Mouse (Mus musculus): ENCODE measurements around the gene Tenm2. TPM values are rescaled to one million over a fixed set of nuclear protein-coding genes. Genes with fewer than 3 reads are reported as not detected.

The Tenm2 gene
- polyA plus RNA-seq, 1 experiment, result 0.13 TPM

DNA sequence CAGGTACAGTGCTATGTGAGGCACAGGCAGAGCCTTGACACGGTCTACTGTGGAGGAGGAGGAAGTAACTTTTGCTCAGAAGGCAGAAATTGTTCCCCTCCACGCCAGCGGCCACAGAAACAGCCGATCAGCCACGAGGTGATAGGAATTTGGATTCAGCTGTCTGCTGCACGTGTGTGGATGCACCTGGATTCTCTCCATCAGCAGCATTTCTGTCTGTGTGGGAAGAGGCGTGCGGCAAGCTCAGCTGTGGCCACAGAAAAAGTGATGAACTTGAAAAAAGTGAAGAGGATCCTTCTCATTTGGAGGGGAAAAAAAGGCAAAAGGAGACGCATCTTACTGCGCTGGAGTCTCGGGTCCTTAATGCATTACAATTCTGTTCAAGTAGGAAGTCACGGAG lies 1122.4 kb downstream of the Tenm2 start:
- Histone ChIP-seq H3K27me3 (ENCODE audit: control insufficient read depth, insufficient read depth, low read length) (no peaks in the 10 kb centered on the region), H3K36me3 (ENCODE audit: control insufficient read depth, insufficient read depth, low read length) (no peaks in the 10 kb centered on the region), H3K27ac (ENCODE audit: insufficient read depth, low read depth, low read length) (no peak overlapping the region), H3K4me3 (ENCODE audit: low read depth, low read length) (no peak overlapping the region), H3K4me1 (ENCODE audit: control insufficient read depth, insufficient read depth, insufficient read length, low read length) (no peaks in the 10 kb centered on the region)
- TF ChIP-seq POLR2A (IDR thresholded peaks at IDR 0.05; ENCODE audit: low read depth, low read length) (no peak), CTCF (IDR thresholded peaks at IDR 0.05; ENCODE audit: extremely low read depth, insufficient read length, insufficient replicate concordance, low read depth, low read length) (no peak)
- 72% methylated on average over 12 of the region's 12 CpGs for WGBS

DNA sequence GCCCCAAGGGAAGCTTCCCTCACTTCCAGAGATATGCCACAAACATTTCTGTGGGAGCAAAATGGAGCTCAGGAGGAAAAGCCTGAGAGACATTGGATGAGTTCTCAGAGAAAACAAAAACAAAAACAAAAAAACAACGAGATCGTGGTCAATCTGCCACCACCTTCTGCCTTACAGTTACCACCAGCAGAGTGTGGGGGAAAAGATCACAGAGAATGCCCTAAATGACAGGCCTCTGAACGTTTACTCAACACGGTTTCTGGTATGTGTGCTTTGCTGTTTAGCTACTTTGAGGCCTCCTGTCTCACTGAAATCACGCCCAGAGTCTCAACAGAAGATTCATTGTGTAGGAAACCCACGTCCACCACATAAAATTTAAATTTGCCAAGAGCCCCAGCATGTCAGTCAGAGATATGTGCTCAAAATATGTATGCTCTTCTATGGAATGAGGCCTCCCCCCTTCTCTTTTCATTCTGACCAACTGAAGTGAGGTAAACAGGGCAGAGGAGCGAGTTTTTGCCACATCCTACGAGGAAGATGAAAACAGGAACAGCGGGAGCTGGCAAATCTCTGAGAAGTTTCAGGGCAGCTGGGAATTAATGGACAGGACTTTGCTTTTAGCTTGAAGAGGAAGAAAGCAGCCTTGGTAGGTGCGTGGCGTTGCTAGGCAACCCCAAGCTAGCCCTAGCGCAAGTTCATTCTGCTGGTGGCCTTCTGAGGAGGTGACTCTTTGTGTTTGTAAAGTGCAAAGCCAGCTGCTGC lies 1126.6 kb downstream of the Tenm2 start:
- H3K4me1 ChIP-seq (ENCODE audit: control insufficient read depth, insufficient read depth, insufficient read length, low read length), result no peaks in the 10 kb centered on the region
- TF ChIP-seq POLR2A (IDR thresholded peaks at IDR 0.05; ENCODE audit: low read depth, low read length), result no peak
- no peak for TF ChIP-seq CTCF (IDR thresholded peaks at IDR 0.05; ENCODE audit: extremely low read depth, insufficient read length, insufficient replicate concordance, low read depth, low read length)
- no peaks in the 10 kb centered on the region for H3K27me3 ChIP-seq (ENCODE audit: control insufficient read depth, insufficient read depth, low read length)
- H3K27ac ChIP-seq (ENCODE audit: insufficient read depth, low read depth, low read length), result no peak overlapping the region
- no peaks in the 10 kb centered on the region for H3K36me3 ChIP-seq (ENCODE audit: control insufficient read depth, insufficient read depth, low read length)
- no peak overlapping the region for H3K4me3 ChIP-seq (ENCODE audit: low read depth, low read length)
- WGBS, result 21% methylated on average over 12 of the region's 12 CpGs

DNA sequence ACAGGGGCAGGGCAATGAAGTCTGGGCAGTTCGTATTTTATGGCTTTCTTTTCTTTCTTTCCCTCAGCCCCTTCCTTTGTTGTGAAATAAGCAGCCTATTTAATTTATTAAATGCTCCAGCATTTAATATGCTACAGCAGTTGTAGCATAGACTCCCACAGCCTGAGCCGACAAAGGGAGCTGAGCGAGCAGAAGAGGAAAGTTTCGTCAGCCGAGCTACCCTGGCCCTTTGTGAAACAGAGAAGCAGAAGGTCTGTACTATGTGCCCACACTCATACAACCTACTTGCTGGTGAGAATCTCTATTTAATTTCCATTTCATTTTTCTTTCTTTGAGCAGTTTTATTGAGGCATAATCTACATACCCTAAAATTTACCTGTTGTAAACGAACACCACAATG lies 1127.9 kb downstream of the Tenm2 start:
- H3K36me3 ChIP-seq (ENCODE audit: control insufficient read depth, insufficient read depth, low read length), result no peaks in the 10 kb centered on the region
- H3K4me3 ChIP-seq (ENCODE audit: low read depth, low read length), result no peak overlapping the region
- H3K4me1 ChIP-seq (ENCODE audit: control insufficient read depth, insufficient read depth, insufficient read length, low read length), result no peaks in the 10 kb centered on the region
- 81% methylated on average over 6 of the region's 6 CpGs for WGBS
- H3K27ac ChIP-seq (ENCODE audit: insufficient read depth, low read depth, low read length), result no peak overlapping the region
- TF ChIP-seq POLR2A (IDR thresholded peaks at IDR 0.05; ENCODE audit: low read depth, low read length) (no peak), CTCF (IDR thresholded peaks at IDR 0.05; ENCODE audit: extremely low read depth, insufficient read length, insufficient replicate concordance, low read depth, low read length) (no peak)
- H3K27me3 ChIP-seq (ENCODE audit: control insufficient read depth, insufficient read depth, low read length), result no peaks in the 10 kb centered on the region

DNA sequence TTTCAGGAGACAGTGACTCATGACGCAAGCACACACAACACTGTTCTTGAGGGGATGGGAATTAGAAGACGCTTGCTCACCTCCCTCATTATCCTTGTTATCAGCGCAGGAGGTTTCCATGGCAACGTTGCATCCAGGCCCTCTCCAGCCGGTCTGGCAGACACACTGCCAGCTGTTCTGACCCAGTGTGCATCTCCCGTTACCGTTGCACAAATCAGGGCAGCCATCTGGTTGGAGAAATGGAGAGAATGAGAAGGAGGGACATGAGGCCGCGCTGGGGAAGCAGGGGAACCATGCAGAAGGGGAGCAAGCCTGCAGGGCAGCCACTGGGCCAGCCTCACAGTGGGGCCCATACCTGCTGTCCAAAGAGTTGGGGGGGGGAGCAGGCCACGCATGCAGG lies 1129.1 kb downstream of the Tenm2 start:
- H3K27me3 ChIP-seq (ENCODE audit: control insufficient read depth, insufficient read depth, low read length), result no peaks in the 10 kb centered on the region
- TF ChIP-seq POLR2A (IDR thresholded peaks at IDR 0.05; ENCODE audit: low read depth, low read length) (no peak), CTCF (IDR thresholded peaks at IDR 0.05; ENCODE audit: extremely low read depth, insufficient read length, insufficient replicate concordance, low read depth, low read length) (no peak)
- no peak overlapping the region for H3K27ac ChIP-seq (ENCODE audit: insufficient read depth, low read depth, low read length)
- WGBS, result 39% methylated on average over 10 of the region's 10 CpGs
- no peaks in the 10 kb centered on the region for H3K4me1 ChIP-seq (ENCODE audit: control insufficient read depth, insufficient read depth, insufficient read length, low read length)
- H3K36me3 ChIP-seq (ENCODE audit: control insufficient read depth, insufficient read depth, low read length), result no peaks in the 10 kb centered on the region
- H3K4me3 ChIP-seq (ENCODE audit: low read depth, low read length), result no peak overlapping the region

DNA sequence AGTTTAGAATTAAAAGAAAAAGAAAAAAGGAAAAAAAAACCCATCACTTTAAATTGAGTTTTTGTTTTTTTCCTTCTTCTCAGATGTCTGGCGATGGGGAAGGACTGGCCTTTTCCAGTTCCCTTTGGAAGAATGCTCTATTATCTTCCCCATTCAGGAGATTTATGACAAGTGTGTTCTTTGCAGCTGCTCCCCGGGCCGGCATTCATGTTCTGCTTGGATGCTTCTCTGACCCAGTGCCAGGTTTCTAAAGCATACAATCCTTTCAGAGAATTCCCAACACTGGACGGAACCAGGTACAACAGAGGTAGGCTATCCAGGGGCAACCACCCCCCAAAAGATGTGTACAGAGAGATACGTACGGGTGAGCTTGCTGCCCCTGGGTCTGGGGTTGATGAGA lies 1132.2 kb downstream of the Tenm2 start:
- no peaks in the 10 kb centered on the region for H3K27me3 ChIP-seq (ENCODE audit: control insufficient read depth, insufficient read depth, low read length)
- H3K27ac ChIP-seq (ENCODE audit: insufficient read depth, low read depth, low read length), result no peak overlapping the region
- no peaks in the 10 kb centered on the region for H3K4me1 ChIP-seq (ENCODE audit: control insufficient read depth, insufficient read depth, insufficient read length, low read length)
- WGBS, result 72% methylated on average over 6 of the region's 6 CpGs
- H3K36me3 ChIP-seq (ENCODE audit: control insufficient read depth, insufficient read depth, low read length), result no peaks in the 10 kb centered on the region
- H3K4me3 ChIP-seq (ENCODE audit: low read depth, low read length), result no peak overlapping the region
- TF ChIP-seq CTCF (IDR thresholded peaks at IDR 0.05; ENCODE audit: extremely low read depth, insufficient read length, insufficient replicate concordance, low read depth, low read length) (no peak), POLR2A (IDR thresholded peaks at IDR 0.05; ENCODE audit: low read depth, low read length) (no peak)

DNA sequence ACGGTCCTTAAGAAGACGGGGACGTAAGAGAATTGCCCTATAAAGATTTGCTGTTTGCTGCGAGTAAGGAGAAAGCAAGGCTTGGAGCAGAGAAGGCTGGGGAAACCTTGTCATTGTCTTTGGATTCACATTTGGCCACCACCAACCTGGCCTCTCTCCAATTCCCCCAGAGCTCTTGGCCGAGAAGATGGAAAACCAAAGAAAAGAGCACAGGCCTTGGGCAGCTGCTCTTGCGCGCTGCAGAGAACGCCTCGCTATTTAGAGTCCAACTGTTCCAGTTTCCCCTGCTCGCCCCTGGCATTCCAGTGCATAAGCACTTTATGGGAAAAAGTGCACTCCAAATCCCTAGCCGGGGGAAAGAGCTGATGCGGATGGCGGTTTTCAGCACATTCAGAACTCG lies 1139.5 kb downstream of the Tenm2 start:
- Histone ChIP-seq H3K4me3 (ENCODE audit: low read depth, low read length) (no peak overlapping the region), H3K36me3 (ENCODE audit: control insufficient read depth, insufficient read depth, low read length) (no peaks in the 10 kb centered on the region), H3K27me3 (ENCODE audit: control insufficient read depth, insufficient read depth, low read length) (no peaks in the 10 kb centered on the region), H3K27ac (ENCODE audit: insufficient read depth, low read depth, low read length) (no peak overlapping the region), H3K4me1 (ENCODE audit: control insufficient read depth, insufficient read depth, insufficient read length, low read length) (no peaks in the 10 kb centered on the region)
- 88% methylated on average over 14 of the region's 14 CpGs for WGBS
- TF ChIP-seq CTCF (IDR thresholded peaks at IDR 0.05; ENCODE audit: extremely low read depth, insufficient read length, insufficient replicate concordance, low read depth, low read length), result no peak
- no peak for TF ChIP-seq POLR2A (IDR thresholded peaks at IDR 0.05; ENCODE audit: low read depth, low read length)

DNA sequence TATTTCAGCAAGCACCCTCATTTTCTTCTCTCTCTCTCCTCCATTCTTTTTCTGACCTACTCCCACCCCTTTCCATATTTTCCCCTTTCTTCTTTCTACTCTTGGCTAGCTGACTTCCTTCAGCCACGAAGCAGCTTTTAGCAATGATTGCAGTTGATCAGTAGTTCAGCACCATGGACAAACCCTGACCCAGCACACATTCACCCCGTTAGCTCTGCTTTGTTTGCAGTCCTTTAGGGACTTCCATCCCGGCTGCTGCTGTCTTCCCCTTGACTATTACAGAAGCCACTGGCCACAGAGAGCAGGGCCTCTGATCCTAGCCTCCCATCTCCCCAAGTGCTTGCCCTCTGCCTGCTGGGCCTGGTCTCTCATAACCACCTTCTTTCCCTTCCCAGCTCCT lies 1145.6 kb downstream of the Tenm2 start:
- H3K27ac ChIP-seq (ENCODE audit: insufficient read depth, low read depth, low read length), result no peak overlapping the region
- no peaks in the 10 kb centered on the region for H3K36me3 ChIP-seq (ENCODE audit: control insufficient read depth, insufficient read depth, low read length)
- H3K27me3 ChIP-seq (ENCODE audit: control insufficient read depth, insufficient read depth, low read length), result no peaks in the 10 kb centered on the region
- TF ChIP-seq CTCF (IDR thresholded peaks at IDR 0.05; ENCODE audit: extremely low read depth, insufficient read length, insufficient replicate concordance, low read depth, low read length) (no peak), POLR2A (IDR thresholded peaks at IDR 0.05; ENCODE audit: low read depth, low read length) (no peak)
- no peak overlapping the region for H3K4me3 ChIP-seq (ENCODE audit: low read depth, low read length)
- H3K4me1 ChIP-seq (ENCODE audit: control insufficient read depth, insufficient read depth, insufficient read length, low read length), result no peaks in the 10 kb centered on the region
- WGBS, result 10% methylated on average over 3 of the region's 3 CpGs

Measured in small intestine, adult 2 months (tissue).